Mouse (Mus musculus) urinary bladder, adult 2 months (tissue): ENCODE measurements around the gene Socs2. TPM values are rescaled to one million over a fixed set of nuclear protein-coding genes. Genes with fewer than 3 reads are reported as not detected.
A peak's percentile ranks its signal among the peaks of the same experiment; 100 is the strongest.

ENCODE experiments used
- DNase-seq: peaks from one replicate; pipeline ENCODE4 v3.0.0; 2022; ENCODE audit warnings: low spot score
- polyA plus RNA-seq: library from polyadenylated mRNA; depleted of rRNA; stranded (reverse); fragments of >200 nt; gene quantifications from 2 replicates; pipeline ENCODE4 v1.2.3, GENCODE M21; 2012; rRNA removed

Socs2 gene
- polyA plus RNA-seq = 13.5 and 15.6 TPM in 2 replicates

DNA sequence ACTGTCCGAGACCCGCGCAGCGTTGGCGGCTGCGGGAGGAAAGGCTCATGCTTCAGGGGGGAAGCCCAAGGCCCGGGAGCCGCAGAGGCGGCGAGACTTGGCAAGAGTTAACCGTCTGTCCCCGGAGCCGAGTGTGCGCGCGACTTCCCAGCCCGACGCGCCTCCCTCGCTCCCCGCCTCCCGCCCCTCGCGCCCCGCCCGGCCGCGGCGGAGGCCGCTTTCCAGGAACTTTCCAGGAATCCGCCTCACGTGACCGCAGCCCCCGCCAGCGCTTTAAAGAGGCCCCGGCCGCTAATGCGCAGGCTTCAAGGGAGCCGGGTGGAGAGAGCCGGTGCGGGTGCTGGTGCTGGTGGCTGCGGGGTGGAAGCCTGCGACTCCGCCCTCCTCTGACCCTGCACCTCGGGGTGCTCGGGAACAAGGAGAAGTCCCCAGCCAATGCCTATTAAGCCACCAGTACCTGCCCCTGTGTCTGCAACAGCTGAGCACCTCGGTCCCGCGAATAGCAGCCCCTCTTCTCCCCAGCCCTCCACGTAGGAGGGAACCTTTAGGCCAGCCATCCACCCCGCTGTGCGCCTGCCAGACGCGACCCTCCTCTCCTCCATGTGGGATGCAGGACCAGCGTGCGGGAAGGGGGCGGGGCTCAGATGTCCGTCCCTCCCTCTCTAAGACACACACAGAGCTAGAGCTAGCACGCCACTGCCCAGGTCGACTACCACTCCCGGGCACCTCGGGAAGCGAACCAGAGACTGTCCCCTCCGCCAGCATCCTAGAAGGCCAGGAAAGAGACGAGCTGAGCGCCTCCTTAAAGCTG lies at the start of gene Socs2:
Gene Socs2, minus strand, starts transcription at position 496 of the 811 bp plus-strand sequence.
- DNase-seq = peak; percentile 85

DNA sequence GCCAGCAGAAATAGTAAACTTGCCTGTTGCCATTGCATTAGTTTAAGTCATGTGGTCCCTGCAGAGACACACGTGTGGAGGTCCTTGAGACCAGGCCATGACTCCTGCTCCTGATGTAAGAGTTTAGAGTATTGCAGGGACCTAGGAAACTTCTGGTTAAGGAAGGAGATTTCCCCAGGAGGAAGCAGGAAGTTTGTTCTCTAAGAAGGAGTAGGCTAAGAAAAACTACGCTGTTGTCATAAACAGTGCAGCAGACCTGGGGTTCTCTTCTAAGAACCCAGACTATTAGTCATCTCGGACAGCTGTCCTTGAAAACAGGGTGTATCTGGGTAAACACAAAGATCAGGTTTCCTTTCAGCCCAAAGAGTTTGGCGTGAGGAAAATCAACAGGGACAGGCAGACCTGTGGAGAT lies 48.5 kb upstream of the Socs2 start:
- no peak for DNase-seq

DNA sequence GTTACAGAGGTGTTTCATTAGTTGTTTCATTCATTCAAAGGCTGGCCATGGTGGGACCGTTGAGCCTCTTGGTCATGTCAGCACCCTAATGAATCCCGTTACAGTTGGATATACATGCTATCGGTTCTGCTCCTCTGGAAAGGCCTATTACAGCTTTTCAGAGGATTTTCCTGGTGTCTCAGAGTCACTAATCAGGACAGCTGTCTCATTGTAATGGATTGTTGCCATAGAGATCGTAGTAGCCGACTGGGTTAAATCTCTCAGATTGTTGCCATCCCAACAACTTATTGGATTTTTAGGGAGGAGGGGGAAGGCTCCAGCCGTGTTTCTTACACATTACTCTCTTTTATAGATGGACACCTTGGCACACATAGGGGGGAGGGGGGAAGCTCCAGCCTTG lies 47.5 kb upstream of the Socs2 start:
- no peak for DNase-seq

DNA sequence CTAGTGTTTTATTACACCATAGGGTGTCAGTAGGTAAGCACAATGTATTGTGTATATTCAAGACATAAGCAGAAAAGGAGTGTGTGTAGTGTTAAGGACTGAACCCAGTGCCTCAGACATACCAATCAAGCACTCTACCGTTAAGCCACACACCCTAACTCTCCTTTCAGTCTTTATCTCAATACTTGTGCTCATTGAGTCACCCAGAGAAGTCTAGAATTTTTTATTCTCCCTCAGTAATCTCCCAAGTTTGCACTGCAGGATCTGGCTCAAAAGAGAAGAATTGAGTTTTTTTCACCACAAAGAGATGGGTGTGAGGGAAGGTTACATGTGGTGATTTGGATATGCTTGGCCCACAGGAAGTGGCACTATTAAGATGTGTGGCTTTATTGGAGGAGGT lies 45.3 kb upstream of the Socs2 start:
- no peak for DNase-seq

DNA sequence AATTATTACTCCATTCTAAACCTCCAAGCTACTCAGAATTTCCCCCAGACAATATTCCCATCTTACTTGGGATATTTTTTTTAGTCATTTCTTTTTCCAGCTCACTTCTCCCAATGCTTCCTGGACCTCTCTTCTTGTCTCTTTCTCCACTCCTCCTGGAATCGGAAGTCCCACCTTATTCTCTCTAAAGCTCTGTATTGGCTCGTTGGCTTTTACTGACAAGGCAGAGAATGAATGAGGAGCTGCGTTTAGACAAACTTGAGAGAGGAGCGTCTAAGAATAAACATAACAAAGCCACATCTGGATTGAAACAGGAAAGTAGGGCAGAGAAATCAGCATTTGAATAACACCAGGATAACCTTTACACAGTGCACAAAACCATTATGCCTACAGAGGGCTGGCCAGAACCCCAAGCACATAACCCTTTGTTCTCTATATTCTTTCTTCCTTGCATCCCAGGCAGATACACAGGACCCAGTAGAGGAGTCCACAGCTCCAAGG lies 44.1 kb upstream of the Socs2 start:
- DNase-seq = no peak

DNA sequence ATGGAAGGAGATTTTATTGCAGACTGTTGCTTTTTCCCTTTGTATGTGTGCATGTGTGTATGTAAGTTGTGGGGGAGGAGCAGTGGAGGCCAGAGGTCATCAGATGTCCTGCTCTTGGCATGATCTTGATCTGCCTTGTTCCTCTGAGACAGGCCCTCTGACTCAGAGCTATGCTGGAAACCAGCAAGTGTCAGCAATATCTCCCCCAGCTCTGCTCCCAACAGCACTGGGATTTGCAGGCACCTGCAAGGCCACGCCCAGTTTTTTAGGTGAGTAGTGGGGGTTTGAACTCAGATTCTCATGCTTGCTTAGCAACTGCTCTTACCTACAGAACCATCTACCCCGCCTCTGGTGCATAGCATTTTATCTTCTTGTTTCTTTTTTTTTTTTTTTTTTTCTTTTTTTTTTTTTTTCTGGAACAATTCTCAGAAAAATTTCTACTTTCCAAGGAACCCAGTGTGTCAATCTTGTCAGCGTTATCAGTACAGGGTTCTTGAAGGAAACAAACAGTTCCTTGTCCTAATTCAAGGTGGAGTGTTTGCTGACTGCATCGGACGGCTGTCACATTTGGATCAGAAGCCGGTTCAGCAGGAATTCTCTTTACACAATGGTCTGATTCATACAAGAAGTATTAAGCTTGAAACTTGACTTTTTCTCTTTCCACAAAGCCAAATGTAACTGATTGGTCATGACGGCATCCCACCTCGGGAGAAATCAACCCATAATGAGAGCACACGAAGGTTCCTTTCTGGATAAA lies 41.2 kb upstream of the Socs2 start:
- no peak for DNase-seq

DNA sequence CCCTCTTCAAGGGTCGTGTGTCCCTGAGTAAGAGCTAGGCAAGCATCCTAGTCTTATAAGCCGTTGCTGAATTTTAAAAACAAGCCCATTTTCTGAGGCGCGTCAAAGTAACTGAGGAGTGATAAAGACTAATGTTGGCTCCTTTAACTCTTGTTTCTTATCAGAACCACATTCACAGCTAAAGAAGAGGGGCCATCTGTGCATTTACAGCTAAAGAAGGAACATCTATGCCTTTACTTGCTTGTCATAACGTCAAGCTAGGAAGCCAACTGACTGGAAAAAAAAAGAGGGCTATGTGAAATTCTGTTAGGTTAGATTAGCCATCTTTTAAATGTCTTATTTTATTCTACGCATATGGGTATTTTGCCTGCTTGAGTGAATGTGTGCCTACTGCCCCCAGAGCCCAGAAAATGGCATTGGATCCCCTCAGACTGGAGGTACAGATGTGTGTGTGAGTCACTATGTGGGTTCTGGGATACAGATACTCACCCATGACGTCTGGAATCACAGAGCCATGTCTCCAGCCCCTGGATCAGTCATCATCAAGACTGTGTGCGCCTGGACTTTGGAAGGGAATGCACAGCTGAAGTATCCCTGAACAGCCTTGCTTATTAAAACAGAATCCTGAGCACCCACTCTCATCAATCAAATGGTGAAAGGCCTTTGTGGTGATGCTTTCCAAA lies 40.5 kb upstream of the Socs2 start:
- DNase-seq = no peak

DNA sequence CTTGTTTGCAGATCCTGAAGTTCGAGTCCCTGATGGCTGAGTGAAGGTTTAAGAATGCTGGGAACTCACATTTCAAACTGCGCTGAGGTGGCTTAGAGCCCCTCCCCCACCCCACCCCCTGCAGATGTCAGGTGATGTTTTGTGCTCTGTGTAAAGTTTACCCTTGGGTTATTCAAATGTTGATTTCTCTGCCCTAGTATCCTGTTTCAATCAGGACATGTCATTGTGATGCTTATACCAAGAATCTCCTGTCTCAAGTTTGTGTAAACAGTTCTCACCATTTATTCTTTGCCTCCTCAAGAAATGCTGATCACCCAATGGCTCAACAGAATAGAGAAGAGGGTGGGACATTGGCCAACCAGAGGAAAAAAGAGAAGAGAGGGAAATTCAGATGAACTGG lies 39.1 kb upstream of the Socs2 start:
- no peak for DNase-seq

DNA sequence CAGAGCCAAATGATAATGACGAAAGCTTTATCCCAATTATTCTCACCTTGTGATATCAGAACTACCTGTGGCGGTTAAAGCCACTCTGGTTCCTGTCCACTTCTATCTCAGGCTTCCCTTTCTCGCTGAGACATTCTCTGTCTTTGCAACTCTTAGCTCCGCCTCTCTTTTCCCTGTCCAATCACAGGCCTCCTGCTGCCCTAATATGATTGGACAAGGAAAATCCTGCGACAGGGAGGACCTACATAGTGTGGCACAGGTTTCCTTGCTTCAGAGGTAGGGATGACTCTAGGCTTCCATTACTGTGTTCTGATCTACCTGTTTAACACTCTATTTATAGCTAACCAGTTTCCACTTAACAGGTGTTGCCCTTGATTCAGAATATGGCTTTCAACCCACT lies 36.3 kb upstream of the Socs2 start:
- no peak for DNase-seq

DNA sequence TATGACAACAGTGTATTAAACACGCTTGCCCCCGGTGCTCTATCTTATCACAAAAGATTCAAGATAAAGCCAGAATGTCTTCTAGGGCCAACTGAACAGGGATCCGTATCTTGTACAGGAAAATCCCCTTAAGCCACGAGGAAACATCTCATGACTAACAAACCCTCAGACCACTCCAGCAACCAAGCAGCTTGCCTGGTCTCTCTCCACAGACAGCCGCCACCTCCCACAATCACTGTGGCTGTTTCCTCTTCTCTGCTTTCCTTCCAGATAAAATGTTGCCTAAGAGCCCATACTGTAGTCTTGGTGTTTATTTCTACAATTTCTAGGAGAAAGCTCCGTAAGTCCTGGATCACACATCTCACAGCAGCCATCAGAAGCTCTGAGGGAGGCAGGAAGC lies 32.1 kb upstream of the Socs2 start:
- no peak for DNase-seq

DNA sequence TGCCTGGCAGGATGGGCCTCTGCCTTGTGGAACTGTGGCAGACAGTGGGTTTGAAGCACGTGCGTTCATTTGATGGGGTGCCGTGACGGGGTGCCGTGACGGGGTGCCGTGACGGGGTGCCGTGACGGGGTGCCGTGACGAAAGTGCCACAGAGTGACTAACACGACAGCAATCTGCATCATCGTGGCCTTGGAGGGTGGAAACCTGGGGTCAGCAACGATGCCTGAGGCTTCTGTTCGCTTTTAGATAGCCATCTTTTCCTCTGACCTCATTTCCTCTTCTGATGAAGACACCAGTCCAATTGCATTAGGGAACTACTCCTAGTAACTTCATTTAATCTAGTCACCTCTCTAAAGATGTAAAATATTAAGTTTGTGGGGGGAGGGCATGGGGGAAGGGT lies 31.0 kb upstream of the Socs2 start:
- no peak for DNase-seq

DNA sequence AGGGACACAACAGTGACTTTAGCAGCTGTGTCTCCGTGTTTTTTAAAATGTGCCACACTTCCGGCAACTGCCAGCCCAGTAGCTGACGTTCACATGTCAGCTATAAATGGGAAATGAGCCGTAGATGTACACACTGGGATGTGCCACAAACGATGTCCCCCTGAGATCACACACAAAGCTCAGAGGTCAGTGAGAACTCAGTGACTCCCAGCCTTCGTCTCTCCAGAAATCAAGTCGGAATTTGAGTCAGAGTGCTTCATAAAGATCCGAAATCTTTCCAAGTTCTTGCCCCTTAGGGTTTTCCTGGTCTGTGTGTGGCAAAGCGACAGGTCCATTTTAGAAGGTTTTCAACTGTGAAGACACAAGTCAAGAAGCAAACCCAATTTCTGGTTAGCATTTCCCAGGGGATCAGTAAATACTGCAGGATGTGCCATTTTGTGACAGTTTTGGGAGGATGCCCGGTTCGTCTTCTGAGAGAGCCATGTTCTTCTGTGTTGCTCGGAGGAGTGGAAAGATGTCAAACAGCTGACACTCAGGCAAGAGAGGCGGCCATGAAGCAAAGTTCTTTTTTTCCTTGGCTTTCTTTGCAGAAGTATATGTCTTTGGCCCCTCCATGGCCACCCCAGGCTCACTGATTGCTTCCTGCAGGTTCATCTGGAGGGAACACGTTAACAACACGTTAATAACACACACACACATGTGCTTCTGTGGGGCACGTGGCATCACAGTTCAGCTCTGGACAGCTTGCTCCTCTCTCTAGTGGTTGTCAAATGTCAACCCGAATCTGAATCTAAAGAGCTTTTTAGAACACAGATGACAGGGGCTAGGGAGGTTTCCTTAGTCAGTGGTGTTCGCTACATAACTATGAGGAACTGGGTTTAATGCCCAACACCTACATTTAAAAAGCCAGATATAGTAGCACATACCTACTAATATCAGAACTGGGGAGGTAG lies 28.4 kb upstream of the Socs2 start:
- DNase-seq = no peak

DNA sequence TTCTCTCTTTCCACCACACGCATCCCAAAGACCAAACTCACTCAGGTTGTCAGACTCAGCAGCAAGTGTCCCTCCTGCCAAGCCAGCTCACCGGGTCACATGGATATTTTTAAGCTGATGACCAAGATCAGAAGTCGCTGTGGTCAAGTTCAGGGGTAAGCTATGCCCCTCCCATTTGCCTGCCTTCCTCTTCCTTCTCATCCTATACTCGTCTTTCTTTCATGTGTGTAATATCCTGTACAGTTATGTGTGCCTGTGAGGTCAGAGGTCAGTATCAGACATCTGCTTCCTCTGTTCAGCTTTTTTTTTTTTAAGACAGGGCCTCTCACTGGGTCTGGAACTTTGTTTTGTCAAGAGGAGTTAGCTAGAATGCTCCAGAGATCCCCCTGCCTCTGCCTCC lies 25.4 kb upstream of the Socs2 start:
- no peak for DNase-seq

DNA sequence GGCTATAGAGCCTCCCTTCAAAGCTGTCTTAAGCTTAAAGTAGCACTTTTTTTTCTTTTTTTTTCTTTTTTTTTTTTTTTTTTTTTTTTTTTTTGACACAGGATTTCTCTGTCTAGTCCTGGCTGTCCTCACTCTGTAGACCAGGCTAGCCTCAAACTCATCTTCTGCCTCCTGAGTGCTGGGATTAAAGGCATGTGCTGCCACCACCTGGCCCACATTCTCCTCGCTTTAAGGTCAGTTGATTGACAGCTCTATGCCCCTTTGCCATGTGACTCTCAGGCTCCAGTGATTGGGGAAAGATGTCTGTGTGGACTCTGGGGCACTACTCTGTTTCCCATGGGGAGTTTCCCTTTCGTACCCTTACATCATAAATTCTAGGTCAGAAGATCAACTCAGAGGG lies 23.6 kb upstream of the Socs2 start:
- DNase-seq = no peak

DNA sequence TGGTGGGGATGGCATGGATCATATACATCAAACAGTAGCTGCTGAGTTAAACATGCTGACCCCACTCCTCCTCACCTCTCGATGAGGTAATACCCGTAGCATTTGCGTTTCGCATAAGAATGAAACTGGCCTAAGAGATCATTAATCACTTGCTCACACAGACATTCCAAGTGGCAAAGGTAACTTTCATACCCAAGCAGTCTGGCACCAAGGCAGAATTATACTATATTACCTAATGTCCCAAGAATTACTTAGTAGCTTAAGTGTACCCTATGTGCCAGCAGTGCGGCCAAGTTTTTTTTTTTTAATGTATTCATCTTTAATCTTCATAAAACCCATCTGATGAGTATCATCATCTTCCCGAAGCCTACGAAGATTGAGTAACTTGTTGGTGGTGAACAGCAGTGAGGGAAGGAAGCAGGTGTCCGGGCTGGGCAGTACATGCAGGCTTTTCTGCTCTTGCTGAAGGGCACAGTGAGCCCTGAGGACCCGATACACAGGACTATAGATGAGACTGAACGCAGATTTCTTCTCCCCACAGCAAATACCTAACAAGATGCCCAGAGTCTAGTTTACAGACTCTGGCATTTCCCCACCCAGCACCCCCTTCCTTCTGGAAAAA lies 22.8 kb upstream of the Socs2 start:
- no peak for DNase-seq

DNA sequence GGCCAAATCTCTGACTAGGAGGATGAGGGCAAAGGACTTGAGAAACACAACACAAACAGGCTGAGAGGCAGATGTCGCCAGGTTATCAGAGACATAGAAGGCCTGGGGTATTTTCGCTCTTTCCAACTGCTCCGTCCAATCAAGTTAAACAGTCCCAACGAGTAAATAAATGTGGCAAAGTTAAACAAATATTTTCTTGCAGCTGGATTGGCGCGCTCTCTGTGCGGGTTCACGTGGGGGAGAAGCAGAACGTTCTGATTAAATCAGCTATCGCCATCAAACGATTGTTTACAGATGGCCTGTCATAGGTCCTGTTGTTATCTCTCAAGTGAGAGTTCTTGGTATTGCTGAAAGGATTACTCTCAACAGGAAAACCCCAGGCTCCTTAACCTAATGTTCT lies 22.0 kb upstream of the Socs2 start:
- no peak for DNase-seq

DNA sequence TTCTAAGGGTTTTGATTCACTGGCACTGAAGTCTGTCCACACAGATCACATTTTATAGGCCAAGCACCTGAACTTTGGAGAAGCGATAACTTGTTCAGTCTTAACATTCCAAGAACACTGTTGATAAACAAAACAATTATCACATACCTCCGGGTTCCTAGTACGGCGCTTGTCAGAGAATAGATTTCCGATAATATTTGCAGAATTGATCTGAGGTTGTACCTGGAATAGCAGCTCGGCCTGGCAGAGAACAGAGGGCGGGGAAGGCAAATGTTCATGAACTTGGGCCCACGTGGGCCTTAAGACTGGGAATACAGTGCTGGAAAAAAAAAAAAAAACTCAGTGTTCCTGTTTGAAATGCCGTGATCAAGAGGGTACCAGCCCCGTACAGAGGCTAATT lies 13.3 kb upstream of the Socs2 start:
- no peak for DNase-seq

DNA sequence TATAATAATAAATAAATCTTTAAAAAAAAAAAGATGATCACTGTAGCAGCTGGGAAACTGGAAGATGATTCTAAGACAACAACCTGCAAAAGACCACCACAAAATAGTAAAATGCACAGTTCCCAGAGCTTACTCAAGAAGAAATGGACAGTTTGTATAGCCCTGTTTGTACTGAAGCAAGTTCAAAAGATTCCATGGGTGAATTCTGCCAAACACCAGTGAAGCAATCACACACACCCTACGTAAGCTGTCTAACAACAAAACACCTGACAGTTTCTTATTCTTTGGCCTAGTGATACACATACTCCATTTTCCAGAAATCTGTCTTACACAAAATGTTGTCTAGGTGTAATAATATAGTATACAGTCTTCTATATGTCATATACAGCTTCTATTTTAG lies 12.1 kb upstream of the Socs2 start:
- DNase-seq = no peak

DNA sequence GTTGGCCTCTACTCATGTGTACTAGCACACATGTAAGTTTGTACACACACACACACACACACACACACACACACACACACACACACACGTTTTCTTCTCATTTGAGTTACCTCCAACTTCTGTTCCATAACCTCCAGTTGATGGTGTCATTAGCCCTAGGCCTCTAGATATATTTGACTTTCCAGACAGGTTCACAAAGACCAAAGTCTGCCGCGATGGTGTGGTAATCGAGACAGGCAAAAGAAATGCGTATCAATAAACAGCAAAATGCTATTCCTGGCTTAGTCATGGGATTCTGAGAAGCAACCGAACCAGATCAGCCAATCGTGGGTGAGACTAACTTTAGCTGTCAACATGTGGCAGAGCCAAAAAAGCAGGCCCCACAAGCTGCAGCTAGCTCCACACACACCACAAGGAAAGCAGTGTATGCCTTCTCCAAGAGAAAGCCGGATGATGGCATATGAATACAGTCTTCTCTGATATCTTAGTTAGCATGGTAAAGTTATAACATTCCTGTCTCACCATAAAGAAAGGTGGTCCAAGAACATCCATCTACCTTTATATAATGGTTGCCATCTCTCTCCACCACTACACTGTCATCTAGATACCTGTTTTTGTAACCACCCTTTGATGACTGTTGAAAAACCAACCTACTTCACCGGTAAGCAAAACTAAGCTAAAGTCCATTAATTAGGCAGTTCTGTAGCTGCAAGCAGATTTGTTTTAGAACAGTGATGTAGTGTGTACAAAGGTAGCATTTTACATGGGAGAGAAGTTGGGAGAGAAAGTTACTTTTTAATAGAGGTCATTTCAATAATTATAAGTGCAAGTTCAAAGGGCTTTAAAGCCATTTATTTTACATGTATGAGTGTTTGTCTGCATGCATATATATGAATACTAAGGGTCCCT lies 9.5 kb upstream of the Socs2 start:
- DNase-seq = no peak

DNA sequence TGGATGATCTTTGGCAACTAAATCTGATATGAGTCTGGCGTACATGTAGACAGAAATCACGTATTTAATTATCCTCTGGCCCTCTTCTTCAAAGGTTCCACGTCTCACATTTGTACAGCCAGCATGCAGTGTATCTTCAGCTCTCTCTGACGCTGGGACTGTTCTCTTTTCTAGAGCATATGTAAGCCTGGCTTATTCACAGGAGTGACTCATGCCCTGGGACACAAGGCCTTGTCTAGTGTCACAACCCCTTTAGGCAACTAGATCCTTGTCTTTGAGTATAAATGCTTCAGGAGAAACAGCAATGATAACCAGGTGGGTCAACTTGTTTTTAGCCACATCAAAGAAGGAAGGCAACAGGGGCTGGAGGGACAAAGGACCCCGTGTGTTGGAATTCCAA lies 5.7 kb upstream of the Socs2 start:
- DNase-seq = no peak
